Mouse (Mus musculus): ENCODE data around the gene Ugt1a6b. TPM values are rescaled to one million over a fixed set of nuclear protein-coding genes. Genes with fewer than 3 reads are reported as not detected.
"Not testable (repeated sequence)": the region's sequence is repeated elsewhere in the genome, so short reads cannot be mapped to it uniquely, and the experiment has no call there.

The Ugt1a6b gene
- polyA plus RNA-seq, 1 experiment from 2014 or later, result 0.36 TPM

GRCm38 (mm10) chr1:88098546-88098945 lies 4.5 kb upstream of the Ugt1a6b start:
- H3K4me3 ChIP-seq (replicated peaks); H3K36me3 ChIP-seq; H3K27ac ChIP-seq; H3K9me3 ChIP-seq; H3K4me2 ChIP-seq (replicated peaks); H3K4me1 ChIP-seq (replicated peaks); H3K9ac ChIP-seq; H3K27me3 ChIP-seq (replicated peaks): not testable (repeated sequence)
- ATAC-seq, result peak; percentile 62
- WGBS, result 79% methylated on average over 3 of the region's 3 CpGs

GRCm38 (mm10) chr1:88099691-88100090 lies 3.4 kb upstream of the Ugt1a6b start:
- H3K9me3 ChIP-seq; H3K4me2 ChIP-seq (replicated peaks); H3K27ac ChIP-seq; H3K4me1 ChIP-seq (replicated peaks); H3K9ac ChIP-seq; H3K4me3 ChIP-seq (replicated peaks); ATAC-seq; H3K36me3 ChIP-seq; H3K27me3 ChIP-seq (replicated peaks): not testable (repeated sequence)
- WGBS, result 79% methylated on average over 2 of the region's 2 CpGs

- 75% methylated on average over 5 of the region's 5 CpGs for WGBS
- not testable (repeated sequence) for H3K27ac ChIP-seq
- ATAC-seq, result peak; percentile 42; the same call in 1 of the 2 replicates
Measured at GRCm38 (mm10) chr1:88103697-88104468, 831 bp downstream of the Ugt1a6b start.

DNA sequence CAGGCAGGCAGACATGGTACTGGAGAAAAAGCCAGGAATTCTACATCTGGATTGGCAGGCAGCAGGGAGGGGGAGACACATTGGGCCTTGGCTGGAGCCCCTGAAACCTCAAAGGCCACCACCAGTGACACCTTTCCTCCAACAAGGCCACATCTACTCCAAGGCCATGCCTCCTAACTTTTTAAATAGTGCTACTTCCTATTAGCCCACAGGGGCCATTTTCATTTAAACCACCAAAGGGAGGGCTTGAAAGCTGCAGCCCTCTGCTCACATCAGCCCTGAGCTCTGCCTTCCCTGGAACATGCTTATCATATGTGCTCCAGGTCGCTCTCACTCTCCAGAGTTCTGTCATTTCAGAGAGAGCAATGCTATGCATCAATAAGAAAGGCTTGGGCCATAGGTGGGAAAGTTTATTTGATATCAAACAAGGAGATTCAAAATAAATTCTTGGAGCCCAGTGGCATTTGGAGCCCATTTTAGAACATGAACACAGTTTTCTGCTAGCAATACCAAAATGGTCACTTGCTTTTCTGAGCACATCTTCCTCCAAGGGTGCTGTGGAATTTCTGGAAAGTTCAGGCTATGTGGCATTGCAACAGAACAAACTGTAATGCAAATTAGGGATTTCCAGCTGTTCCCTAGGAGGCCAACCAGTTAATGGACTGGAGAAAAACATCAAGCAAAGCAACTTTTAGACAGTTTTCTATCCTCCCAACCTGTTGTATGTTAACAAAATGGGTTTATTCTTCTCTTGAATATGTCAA lies 1.8 kb downstream of the Ugt1a6b start:
- no peak overlapping the region for H3K9ac ChIP-seq
- no peaks in the 10 kb centered on the region for H3K27me3 ChIP-seq (replicated peaks)
- no peak overlapping the region for H3K27ac ChIP-seq
- no peak overlapping the region for H3K4me3 ChIP-seq (replicated peaks)
- H3K36me3 ChIP-seq, result no peaks in the 10 kb centered on the region
- H3K4me1 ChIP-seq (replicated peaks), result peaks cover 7% of the 10 kb centered on the region; the same call in 1 of the 2 replicates
- H3K4me2 ChIP-seq (replicated peaks), result no peak overlapping the region
- ATAC-seq, result no peak
- WGBS, result 87% methylated on average over 1 of the region's 1 CpGs
- H3K9me3 ChIP-seq, result no peaks in the 10 kb centered on the region

More at GRCm38 (mm10) chr1:88103697-88104468, 831 bp downstream of the Ugt1a6b start:
- H3K27me3 ChIP-seq (replicated peaks); H3K9ac ChIP-seq; H3K4me2 ChIP-seq (replicated peaks); H3K9me3 ChIP-seq; H3K4me1 ChIP-seq (replicated peaks); H3K36me3 ChIP-seq; H3K4me3 ChIP-seq (replicated peaks): not testable (repeated sequence)

DNA sequence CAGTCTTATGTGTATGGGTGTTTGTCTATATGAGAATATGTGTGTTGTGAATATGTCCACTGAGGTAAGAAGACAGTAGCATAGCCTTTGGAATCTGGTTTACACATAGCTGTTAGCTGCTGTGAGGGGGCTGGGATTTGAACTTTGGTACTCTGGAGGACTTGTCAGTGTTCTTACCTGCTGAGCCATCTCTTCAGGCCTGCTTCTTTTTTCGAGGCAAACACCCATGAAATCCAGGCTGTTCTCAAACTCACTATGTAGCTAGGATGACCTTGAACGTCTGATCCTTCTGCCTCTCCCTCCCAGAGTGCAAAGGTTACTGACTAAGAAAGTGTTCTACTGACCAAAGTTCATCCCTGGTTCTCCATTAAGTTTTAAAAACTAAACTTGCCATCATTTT lies 2.6 kb downstream of the Ugt1a6b start:
- Histone ChIP-seq H3K36me3 (no peaks in the 10 kb centered on the region), H3K27ac (no peak overlapping the region), H3K4me3 (replicated peaks) (no peak overlapping the region), H3K4me2 (replicated peaks) (no peak overlapping the region), H3K9ac (no peak overlapping the region), H3K4me1 (replicated peaks) (peaks cover 7% of the 10 kb centered on the region; the same call in 1 of the 2 replicates), H3K9me3 (no peaks in the 10 kb centered on the region), H3K27me3 (replicated peaks) (no peaks in the 10 kb centered on the region)
- WGBS, result 40% methylated on average over 2 of the region's 2 CpGs
- peak; percentile 18; the same call in 1 of the 2 replicates for ATAC-seq

DNA sequence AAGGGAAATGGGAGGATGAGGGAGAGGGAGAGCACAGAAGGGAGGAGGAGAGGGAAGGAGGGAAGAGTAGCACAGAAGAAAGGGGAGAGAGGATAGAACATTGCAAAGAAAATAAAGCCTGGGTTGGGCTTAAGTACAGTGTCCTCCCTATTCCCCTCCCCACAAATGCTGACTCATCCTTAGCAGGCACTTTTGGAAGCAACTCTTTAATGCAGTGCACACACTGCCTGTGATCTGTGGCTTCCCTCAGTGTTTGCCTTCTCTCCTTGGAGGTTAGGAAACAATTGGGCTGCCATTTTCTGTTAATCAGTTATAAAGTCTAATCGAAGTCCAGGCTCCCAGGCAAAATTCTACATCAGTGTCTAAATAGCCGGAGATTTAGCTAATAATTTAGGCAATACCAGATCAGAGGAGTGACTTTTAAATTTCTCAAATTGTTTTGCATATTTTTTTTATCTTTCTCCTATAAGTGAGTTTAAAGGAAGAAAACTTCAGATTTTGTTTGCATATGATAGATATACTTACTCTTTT lies 6.0 kb downstream of the Ugt1a6b start:
- WGBS, result 53% methylated on average over 2 of the region's 2 CpGs
- not testable (repeated sequence) for H3K27ac ChIP-seq; H3K36me3 ChIP-seq; H3K4me1 ChIP-seq (replicated peaks); H3K27me3 ChIP-seq (replicated peaks); H3K4me3 ChIP-seq (replicated peaks); H3K9ac ChIP-seq; H3K9me3 ChIP-seq; H3K4me2 ChIP-seq (replicated peaks)
- ATAC-seq, result peak; percentile 93

DNA sequence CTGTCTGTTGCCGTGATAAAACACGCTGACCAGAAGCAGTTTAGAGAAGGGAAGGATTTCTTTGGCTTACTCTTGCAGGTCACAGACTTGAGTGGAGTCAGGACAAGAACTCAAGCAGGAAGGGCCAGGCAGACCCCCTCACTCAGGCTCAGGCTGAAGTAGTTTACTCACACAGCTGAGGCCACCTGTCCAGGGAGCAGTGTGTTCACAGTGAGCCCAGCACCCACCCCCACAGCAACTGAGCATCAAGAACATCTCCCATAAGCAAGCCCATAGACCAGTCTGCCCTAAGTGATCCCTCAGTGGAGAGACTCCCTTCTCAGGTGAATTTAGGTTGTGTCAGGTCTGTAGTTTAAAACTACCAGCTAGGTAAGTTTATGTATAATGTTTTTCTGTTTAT lies 6.6 kb downstream of the Ugt1a6b start:
- H3K4me1 ChIP-seq (replicated peaks); H3K9me3 ChIP-seq; H3K27ac ChIP-seq; H3K27me3 ChIP-seq (replicated peaks); H3K36me3 ChIP-seq; ATAC-seq; H3K4me2 ChIP-seq (replicated peaks); H3K9ac ChIP-seq; H3K4me3 ChIP-seq (replicated peaks): not testable (repeated sequence)
- 31% methylated on average over 2 of the region's 2 CpGs for WGBS

- H3K4me3 ChIP-seq (replicated peaks); H3K36me3 ChIP-seq; H3K9me3 ChIP-seq; H3K9ac ChIP-seq; H3K4me1 ChIP-seq (replicated peaks); H3K27me3 ChIP-seq (replicated peaks); H3K4me2 ChIP-seq (replicated peaks); H3K27ac ChIP-seq; ATAC-seq: not testable (repeated sequence)
- 93% methylated on average over 6 of the region's 6 CpGs for WGBS
Measured at GRCm38 (mm10) chr1:88112769-88113168, 9.7 kb downstream of the Ugt1a6b start.

- H3K9me3 ChIP-seq; H3K4me2 ChIP-seq (replicated peaks); H3K27ac ChIP-seq; H3K27me3 ChIP-seq (replicated peaks); H3K9ac ChIP-seq; H3K4me3 ChIP-seq (replicated peaks); H3K4me1 ChIP-seq (replicated peaks); H3K36me3 ChIP-seq: not testable (repeated sequence)
- peak; percentile 51; the same call in 1 of the 2 replicates for ATAC-seq
- WGBS, result 10% methylated on average over 4 of the region's 4 CpGs
Measured at GRCm38 (mm10) chr1:88120550-88120949, 17.5 kb downstream of the Ugt1a6b start.

- H3K9me3 ChIP-seq; H3K4me1 ChIP-seq (replicated peaks); H3K36me3 ChIP-seq; H3K4me2 ChIP-seq (replicated peaks); H3K27me3 ChIP-seq (replicated peaks); H3K4me3 ChIP-seq (replicated peaks); ATAC-seq; H3K27ac ChIP-seq; H3K9ac ChIP-seq: not testable (repeated sequence)
- WGBS, result no CpG with 5 or more reads among the region's 1 CpGs
Measured at GRCm38 (mm10) chr1:88121521-88121920, 18.5 kb downstream of the Ugt1a6b start.

DNA sequence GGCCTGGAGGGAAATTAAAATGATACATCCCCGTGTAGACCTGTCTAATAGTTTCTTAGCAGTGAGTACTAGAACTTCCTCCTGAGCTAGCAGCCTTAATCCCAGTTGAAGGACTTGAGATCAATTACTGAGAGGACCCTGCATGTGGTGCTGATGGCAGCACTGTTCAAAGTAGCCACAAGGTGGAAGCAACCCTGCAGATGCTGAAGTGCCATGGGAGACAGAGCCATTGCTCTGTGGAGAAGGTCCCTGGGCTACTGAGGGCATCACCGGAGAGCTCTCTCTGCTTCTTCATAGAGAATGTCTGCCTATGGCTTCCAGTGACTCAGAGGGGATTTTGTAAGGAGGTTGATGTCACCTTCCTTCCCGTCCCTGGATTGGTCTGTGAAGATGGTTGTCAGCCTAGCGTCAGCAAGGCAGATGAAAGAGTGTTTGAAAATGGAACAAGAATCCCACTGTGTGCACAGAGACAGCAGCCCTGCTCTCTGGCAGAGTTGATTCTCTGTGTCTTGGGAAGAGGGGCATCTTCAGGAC lies 22.8 kb downstream of the Ugt1a6b start:
- not testable (repeated sequence) for H3K4me2 ChIP-seq (replicated peaks); H3K4me1 ChIP-seq (replicated peaks); H3K27ac ChIP-seq; H3K9ac ChIP-seq; H3K9me3 ChIP-seq; ATAC-seq; H3K27me3 ChIP-seq (replicated peaks); H3K4me3 ChIP-seq (replicated peaks); H3K36me3 ChIP-seq
- WGBS, result 78% methylated on average over 4 of the region's 4 CpGs

- WGBS, result 79% methylated on average over 2 of the region's 2 CpGs
- H3K4me1 ChIP-seq (replicated peaks); H3K27me3 ChIP-seq (replicated peaks); H3K36me3 ChIP-seq; ATAC-seq; H3K9ac ChIP-seq; H3K9me3 ChIP-seq; H3K27ac ChIP-seq; H3K4me3 ChIP-seq (replicated peaks); H3K4me2 ChIP-seq (replicated peaks): not testable (repeated sequence)
Measured at GRCm38 (mm10) chr1:88129091-88129490, 26.0 kb downstream of the Ugt1a6b start.

Measured in intestine, embryonic 15.5 days (tissue).